Mouse (Mus musculus) Muller cell, postnatal 12 days (primary cell): Measurements from ENCODE around the gene Tmem104.

Experiments
- DNase-seq: peaks from one replicate; pipeline ENCODE4 v3.0.0-alpha.2; 2015; ENCODE audit errors: inconsistent ontology term

Tmem104 gene

DNA sequence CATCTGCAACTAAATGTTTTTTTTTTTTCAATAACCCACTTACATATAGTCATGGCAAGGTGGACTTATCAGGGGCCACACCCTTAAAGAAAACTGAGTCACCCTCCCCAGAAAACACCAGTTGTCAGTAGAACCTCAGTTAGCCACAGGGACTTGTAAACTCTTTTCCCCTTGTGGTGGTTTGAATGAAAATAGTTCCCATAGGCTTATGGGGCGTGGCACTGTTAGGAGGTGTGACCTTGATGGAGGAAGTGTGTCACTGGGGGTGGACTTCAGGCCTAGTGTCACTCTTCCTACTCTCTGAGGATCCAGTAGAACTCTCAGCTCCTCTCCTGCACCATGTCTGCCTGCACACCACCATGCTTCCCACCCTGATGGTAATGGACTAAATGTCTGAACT, 92.4 kb downstream of the Tmem104 start:
- no peak for DNase-seq

DNA sequence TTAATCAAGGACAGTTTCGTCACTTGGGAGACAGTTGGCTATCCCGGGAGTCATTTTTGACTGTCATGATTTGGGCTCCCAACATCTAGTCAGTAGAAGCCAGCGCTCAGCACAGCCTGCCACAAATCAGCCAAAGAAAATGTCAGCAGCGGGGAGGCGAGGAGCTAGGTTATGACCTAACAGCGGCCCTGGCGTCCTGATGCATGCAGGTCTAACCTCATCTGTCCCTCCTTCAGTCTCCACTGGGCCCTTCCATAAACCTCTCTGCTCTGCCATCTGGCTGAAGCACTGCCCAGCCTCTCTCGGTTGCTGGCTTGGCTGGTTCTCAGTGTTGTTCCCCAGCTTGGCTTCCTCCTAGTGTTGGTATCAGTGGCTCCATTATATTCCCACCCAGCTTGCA, 95.0 kb downstream of the Tmem104 start:
- DNase-seq, result peak; percentile 31

DNA sequence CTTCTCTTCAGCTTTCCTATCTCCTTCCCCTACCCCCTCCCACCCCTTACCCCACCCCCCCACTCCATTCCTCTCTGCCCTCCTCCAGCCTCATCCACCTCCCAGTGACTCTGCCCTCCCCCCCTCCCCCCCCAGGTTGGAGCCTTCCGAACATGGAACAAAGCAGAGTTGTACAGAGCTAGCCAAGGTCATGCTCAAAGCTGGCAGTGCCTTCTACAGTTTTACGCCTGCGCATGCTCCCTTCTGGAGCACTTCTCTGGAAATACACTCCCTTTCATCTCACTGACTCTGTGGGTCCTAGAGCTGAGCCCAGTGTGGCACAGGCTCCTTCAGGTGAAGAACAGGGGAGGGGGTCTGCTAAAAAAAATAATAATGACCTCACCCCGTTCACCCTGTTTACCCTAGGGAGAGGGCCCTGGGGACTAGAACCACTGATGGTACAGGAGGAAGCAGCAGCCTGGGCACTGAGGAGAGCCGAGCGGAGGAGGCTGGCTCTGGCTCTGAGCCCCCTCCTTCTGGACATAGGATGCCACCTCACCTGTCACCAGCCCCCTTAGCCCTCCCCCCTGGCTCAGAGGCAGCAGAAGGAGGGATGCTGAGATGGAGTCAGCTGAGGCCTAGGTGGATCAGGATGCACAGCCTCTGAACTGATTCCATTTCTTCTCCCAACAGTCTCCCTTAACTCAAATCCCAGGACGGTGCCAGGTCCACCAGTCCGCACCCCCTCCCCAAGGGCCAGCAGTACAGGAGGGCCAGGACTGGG, 95.6 kb downstream of the Tmem104 start:
- peak; percentile 47 for DNase-seq

DNA sequence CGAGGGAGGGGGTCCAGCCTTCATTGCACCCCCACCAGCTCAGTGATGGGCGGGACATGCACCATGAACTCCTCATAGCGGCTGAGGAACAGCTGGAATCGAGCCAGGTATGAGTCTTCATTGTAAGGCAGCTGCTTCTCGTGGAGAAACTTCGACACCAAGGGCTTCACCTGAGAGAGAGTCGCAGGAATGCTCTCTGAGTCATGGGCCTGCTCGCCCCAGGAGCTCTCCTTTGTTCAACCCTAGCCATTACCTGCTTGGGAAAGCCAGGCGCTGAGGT, 96.1 kb downstream of the Tmem104 start:
- DNase-seq, result no peak

DNA sequence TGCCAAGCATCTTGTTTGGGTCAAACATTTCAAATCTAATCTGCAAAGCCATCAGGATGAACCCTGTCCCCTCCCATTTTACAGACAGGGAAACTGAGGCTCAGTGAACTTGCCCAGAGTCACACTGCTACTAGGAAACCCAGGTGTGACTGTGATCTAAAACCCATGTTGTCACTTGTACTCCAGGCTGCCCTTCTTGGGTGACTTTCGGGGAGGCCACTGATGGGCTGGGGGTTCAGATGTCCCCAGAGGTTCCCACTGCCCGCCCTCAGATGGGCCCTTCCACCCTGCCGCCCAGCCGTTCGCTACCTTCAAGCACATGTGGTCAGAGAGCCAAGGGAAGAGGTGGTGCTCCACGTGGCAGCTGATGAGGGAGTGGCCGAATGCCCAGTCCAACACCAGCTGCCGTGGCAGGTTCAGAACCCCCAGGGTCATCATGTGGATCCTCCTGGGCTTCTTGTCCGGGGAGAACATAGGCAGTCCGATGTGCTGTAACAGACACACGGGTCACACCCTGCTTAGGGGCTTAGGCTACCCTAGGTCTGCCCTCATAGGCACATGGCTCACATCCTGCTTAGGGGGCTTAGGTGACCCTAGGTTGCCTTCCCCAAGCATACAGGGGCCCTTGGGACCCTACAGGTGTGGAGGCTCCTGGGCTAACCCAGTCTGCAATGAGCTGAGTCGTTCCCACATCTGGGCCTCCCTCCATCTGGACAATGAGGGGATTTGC, 96.8 kb downstream of the Tmem104 start:
- DNase-seq, result no peak

DNA sequence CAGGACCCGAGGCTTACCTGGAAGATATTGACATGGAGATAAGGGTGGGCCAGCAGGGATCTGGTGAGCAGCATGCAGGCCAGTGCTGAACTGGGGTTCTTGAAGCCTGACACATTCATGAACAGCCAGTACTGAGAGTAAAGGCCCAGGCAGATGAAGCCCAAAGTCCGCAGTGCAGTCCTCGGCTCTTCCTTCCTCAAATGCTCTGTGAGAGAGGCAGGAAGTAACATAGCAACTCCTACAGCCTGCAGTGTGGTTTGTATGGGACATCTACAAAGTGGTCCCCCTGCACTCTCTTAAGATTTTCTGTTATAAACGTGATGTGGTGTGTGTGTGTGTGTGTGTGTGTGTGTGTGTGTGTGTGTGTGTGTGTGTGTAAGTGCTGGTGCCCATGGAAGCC, 98.0 kb downstream of the Tmem104 start:
- no peak for DNase-seq

DNA sequence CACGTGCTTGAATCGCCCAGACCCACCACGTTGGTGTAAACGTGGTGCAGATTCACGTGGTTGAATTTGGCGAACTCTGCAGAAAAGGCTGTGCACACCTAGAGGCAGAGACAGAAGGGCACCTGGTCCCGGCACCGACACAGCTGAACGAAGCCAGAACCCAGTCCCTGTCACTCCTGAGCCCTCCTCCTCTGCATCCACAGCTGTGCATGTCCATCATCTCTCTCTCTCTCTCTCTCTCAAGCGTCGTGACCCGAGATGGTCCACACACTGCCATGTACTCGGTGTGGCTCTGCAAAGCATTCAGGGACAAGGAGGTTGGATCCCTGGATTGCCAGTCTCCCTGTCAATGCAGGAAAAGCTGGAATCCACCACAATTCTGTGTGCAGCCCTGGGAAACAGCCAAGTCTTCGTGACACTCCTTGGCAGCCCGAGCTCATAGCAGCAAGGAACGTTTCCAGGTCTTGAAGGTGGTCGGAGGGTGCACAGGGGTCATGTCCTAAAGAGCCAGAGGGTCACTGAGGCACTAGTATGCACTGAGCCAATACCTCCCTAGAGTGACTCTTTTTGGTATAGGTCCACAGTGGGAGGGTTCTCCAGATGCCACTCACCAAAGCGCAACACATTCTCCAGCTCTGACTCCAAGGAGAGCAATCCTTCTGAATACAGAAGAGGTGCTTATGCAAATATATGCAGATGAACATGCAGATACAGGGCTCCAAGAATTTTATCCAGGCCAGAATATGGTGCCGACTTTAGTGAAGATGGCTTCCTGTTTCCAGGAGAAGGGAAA, 99.1 kb downstream of the Tmem104 start:
- no peak for DNase-seq

DNA sequence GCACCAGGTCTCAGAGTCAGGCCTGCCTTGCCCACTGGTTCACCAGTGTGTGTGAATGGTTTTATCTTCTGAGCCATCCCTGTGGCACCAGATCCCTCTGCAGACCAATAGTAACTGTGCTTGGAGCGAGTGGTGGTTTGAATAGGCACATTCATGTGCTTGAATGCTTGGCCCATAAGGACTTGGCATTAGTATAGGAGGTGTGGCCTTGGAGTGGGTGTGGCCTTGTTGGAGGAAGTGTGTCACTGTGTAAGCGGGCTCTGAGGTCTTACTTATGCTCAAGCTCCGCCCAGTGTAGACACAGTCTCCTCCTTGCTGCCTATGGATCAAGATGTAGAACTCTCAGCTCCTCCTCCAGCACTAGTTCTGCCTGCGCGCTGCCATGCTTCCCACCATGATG, 100.1 kb downstream of the Tmem104 start:
- DNase-seq, result no peak

DNA sequence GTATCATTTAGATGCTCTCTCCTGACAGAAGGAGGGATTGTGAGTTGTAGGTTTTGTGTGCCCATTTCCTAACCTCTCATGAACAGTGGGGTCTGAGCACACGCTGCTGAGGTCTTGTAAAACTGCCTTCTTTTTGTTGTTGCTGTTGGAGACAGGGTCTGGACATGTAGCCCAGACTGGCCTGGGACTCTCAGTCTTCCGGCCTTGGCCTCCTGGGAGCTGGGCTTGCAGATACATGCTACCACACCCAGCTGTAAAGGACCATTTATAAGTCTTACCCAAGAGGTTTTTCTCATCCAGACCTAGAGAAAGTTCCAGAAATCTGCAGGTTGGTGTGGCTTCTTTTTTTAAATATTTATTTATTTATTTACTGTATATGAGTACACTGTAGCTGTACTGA, 101.0 kb downstream of the Tmem104 start:
- DNase-seq, result no peak

DNA sequence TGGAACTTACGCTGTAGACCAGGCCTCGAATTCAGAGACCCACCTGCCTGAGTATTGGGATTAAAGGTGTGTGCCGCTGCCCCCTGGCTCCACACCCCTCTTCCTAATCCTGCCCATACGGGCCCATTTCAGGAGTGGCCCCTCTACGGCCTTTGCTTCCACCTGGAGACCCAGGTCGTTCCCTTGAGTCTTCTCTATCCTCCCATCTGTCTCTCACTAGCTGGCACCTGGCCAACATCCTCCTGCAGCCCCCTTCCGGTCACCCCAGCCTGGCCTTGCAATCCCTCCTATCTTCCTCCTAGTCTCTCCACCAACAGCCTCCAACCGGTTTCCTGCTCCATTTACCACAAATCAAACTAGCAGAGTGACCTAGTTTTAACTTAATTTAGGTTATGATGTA, 102.6 kb downstream of the Tmem104 start:
- no peak for DNase-seq

DNA sequence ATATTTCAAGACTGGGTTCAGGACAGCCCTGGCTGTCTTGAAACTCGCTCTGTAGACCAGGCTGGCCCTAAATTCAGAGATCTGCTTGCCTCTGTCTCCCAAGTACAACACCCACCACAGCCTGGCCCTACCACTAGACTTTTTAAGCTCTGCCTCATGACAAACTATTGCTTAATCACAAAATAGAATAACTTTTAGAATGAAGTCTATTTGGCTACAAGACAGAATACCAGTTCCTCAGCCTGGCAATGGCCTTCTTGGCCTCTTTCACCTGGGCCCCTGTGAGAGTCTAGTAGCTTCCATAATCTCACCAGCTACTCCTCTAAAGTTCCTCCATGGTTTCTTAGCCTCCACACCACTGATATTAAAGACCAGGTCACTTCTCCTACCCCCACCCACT, 103.0 kb downstream of the Tmem104 start:
- DNase-seq, result no peak

DNA sequence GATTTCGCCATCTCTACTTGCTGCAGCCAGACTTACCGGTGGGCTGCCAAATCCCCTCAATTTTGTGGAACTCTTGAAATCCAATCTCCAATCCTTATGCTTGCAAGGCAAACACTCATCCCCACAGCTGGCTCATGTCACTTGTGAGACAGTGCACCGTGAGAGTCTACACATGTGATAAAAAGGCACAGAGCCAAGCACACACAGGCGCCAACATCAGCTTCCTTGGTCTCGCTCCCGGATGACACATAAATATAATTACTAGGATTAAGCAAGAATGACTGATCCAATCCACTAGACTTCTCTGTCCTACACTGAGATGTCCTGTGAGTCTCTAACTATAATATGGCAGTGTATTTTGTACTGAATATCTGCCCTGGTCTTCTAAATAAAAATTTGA, 103.6 kb downstream of the Tmem104 start:
- DNase-seq, result peak; percentile 34

DNA sequence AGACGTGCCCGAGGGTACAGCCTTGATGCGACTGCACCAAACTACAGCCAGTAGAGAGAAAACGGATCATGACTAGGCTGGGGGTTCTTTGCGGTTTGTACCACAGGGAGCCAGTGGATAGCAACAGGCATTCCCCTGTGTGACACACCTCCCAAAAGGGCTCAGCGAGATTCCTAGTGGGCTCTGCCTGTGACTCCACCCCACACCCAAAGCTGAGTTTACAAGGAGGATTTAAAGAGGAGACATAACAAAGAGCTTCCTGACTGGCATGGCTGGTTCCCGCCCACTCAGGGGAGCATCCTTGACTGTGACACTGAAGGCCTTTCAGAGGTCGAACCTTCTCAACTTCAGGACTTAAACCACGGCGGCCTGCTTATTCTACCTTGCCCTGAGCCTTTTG, 104.2 kb downstream of the Tmem104 start:
- no peak for DNase-seq

DNA sequence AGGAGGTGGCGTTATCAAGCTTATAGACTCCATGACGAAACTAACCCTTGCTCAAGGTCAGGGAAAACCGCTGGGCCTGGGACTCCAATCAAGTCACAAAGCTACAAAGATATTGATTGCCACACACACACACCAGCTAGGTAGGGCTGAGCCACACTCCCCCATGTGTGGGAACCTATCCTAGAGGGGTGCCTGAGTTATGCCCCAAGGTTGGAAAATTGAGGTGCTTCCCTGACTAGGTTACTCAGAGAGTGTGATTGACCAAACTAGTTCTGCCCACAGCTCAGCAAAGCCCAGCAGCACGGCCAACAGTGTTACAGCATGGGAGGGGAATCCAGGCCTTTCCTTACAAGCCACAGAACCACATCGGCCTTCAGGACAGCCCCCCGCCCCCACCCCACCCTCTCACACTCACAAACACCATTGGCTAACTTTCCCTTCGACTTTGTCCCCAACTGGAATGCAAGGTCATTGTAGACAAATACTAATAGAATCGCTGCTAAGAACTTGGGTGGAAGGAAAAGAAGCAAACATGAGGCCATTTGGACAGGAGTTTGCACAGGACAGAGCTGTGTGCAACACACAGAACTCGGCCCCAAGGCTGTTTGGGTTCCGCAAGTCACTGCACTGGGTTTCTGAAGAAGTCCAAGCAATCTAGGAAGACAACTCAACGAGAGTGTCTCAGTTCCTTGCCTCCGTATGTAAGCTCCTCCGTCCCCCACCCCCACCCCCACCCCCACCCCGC, 105.5 kb downstream of the Tmem104 start:
- no peak for DNase-seq

DNA sequence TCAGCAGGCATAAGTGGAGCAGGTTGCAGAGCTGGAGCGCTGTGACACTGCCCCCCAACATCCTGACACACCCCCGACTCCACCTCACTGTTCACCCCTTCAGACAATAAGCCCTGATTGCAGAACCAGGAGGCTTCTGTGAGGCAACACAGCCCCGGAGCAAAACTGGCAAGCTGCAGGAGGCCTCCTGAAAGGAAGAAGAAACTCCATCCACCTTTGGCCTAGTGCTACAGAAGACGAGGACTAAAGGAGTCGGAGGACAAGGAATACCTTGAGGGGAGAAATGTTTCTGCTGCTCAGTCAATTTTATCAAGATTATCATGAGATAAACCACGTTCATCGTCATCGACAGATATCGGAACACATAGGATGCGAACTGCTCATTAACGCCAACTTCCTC, 108.7 kb downstream of the Tmem104 start:
- no peak for DNase-seq
